Mouse (Mus musculus): Measurements from ENCODE around the gene Dars.
"Not testable (repeated sequence)": the region's sequence is repeated elsewhere in the genome, so short reads cannot be mapped to it uniquely, and the experiment has no call there.

The Dars gene

GRCm38 (mm10) chr1:128337708-128338320 lies 79.4 kb downstream of the Dars start:
- DNase-seq (ENCODE audit: low spot score), result no peak

DNA sequence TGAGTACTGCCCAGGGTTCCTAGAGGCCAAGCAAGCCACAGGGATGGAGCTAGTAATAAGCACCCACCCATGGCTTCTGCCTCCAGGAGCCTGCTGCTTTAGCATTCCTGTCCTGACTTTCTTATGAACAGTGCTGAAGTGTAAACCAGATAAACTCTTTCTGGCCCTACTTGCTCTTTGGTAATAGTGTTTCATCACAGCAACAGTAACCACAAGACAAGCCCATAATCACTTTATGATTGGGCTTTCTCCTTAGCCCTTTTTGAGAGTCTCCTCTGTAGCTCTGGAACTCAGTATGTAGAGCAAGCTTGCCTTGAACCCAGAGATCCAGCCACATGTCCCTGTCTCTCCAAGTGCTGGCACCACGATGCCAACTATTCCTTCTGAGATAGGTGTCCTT lies 86.9 kb downstream of the Dars start:
- no peak for DNase-seq (ENCODE audit: low spot score)

DNA sequence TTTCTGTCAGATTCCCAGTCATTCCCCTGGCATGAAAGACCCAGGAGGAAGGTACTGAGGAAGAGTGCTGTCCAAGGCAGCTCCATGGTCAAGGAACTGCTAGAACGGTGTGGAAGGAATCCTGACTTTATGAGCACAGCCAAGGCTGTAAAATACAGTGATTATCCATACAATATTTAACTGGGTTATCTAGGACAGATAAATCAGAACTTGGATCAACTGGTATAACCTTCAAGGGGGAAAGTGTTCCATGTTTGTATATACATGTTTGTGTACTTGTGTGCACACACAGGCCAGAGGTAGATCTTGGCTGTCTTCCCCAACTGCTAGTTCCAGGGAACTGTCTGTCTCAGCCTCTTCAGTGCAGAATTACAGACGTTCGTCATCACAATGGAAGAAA lies 89.0 kb downstream of the Dars start, which contains the start of gene Lct:
Gene Lct, minus strand, starts transcription at position 101 of the 400 bp plus-strand sequence.
- DNase-seq (ENCODE audit: low spot score), result no peak

- no peak for DNase-seq (ENCODE audit: low spot score)
These were observed 90.0 kb downstream of the Dars start for GRCm38 (mm10) chr1:128327165-128327564.

DNA sequence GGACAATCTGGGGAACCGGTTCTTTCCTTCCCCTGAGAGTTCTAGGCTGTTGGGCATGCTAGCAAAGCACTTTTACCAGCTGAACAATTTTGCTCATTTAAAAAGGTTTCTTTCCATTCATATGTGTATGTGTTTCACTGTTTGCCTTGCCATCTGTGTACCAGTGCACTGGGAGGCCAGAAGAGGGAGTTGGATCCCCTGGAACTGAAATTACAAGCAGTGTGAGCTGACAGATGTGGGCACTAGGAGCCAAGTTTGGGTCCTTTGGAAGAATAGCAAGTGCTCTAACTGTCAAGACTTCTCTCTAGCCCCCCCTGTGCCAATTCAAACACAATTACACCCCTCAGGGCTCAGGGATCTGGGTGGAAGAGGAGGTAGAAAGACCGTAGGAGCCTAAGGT lies 92.4 kb downstream of the Dars start:
- DNase-seq (ENCODE audit: low spot score), result no peak

GRCm38 (mm10) chr1:128323026-128323643 lies 94.0 kb downstream of the Dars start:
- no peak for DNase-seq (ENCODE audit: low spot score)

DNA sequence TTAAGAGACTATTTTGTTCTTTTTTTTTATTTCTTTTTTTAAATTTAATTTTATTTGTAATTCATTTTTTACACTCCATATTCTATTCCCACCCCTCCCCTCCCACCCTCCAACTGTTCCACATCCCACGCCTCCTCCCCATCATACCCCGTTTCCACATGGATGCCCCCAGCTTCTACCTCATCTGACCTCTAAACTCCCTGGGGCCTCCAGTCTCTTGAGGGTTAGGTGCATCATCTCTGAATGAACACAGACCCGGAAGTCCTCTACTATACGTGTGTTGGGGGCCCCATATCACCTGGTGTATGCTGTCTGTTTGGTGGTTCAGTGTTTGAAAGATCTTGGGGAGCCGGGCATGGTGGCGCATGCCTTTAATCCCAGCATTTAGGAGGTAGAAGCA lies 97.9 kb downstream of the Dars start:
- DNase-seq (ENCODE audit: low spot score), result not testable (repeated sequence)

GRCm38 (mm10) chr1:128314665-128315064 lies 102.5 kb downstream of the Dars start:
- DNase-seq (ENCODE audit: low spot score), result no peak
